Mouse (Mus musculus) frontal cortex, postnatal 10 days (tissue): Measurements from ENCODE around the gene Commd8.
"Not testable (repeated sequence)": the region's sequence is repeated elsewhere in the genome, so short reads cannot be mapped to it uniquely, and the experiment has no call there.

ENCODE experiments used
- DNase-seq, 2 experiments: peaks; one replicate each; pipeline ENCODE4 v3.0.0; 2022; ENCODE audit warnings: low spot score in 2 of 2, mixed read lengths in 1 of 2

Gene Commd8

DNA sequence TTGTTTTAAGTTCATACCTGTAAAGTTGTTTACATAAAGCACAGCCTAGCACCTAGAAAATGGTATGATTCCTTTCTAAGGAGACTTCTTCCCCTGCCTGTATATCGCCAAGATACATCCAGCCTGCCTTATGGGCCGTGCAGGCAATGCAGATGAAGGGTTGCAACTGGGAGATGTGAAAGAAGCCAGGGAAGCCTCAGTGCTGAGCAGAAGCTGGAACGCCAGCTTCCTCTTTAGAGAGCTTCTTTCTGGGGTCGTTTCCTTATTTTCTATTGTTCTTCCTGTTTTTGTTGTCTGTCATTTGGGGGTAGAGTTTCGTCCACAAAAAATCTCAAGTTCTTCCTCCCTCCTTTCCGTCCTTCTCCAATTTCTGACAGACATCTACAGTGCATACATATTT, 2.1 kb upstream of the Commd8 start:
- no peak for DNase-seq

DNA sequence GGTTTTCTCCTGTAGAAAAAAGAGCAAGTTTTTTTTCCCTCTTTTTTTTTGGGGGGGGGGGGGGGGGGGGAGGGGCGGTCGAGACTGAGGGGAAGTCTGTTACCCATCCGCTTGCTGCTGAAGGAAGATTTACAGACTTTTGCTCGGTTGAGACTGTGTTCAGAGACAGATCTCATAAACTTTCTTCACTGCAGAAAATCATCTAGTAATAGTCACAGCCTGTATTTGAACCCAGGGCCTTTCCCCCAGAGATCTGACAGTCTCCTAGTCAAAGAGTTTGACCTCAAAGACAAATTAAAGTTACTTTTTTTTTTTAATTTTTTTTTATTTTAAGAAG, 264 bp upstream of the Commd8 start:
- no peak for DNase-seq

DNA sequence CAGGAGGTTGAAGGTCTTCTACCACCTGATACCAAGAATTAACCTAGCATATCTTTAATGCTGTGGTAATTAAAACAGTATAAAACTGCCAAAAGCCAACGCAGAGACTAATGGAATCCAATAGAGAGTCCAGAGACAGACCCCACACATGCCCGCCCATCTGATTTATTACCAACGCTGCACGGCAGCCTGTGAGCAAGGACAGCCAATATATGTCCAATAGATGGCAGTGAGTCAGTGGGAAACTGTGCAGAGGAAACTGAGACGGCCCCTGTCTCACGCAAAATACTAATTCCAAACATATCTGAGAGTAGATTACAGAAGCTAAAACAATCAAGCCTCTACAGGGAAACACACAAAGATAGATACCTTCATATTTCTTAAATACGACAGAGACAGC, 3.6 kb downstream of the Commd8 start:
- no peak for DNase-seq

DNA sequence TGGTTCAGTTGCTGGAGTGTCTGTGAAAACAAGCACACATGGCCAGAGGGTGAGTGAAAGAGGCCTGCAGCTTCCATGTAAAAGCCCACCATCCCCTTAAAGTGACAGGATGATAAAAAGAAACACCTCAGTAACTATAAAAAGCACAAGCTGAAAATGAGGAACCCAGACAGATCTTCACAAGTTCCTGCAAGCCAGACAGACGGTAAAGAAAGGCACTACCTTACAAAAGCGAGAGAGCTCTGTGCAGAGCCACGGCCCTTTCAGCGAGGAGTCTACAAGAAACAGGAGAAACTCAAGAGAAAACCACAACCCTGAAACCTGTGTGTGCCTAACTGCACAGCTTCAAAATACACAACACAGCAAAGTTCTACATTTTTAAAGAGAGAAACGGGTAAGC, 5.1 kb downstream of the Commd8 start:
- no peak for DNase-seq

DNA sequence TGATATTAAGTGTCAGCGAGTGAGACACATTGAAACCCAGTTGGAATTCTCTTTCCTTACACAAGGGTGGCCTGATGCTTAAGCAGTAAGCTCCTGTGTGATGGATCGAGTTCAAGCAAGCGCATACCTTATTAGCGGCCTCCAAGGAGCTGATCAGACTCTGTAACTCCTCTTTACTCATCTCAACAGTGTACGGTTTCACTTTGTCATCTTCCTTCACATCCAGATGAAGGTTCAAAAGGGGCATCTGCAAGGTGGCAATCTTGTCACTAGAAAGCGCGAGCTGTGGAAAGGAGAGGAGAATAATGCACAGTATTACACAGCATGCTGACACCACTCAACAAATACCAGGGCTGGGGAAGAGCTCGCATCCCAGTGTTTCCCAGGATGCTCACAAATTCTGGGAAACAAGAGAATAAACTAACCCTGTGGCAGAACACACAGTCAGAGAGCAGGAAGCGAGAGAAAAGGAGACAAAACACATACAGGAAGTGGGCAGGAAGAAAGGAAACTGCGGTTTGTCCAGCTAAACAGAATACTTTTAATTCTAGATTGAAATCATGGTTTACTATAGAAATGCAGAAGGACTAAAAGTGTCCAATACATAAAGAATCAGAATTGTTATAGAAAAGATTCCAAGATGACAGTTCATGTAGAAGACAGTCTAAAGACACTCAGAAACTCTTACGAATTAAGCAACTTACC, 7.1 kb downstream of the Commd8 start:
- no peak for DNase-seq

DNA sequence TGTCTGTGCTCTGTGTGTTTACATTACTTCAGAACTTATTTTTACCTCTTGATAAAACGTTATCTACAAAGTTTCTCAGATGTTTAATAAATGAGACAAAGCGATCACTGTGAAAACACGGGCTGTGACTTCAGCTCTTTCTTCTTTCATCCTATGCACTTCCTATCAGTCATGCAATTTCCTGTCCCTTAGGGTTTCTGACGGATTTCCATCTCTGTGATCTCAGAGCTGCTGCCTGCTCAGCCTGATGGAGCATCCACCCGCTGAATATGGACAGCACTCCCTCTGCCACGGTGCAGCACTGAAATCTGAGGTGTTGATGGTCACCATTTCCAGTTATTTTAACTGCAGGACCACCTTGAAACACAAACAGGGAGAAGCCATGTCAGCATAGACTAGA, 8.5 kb downstream of the Commd8 start:
- DNase-seq, result no peak

DNA sequence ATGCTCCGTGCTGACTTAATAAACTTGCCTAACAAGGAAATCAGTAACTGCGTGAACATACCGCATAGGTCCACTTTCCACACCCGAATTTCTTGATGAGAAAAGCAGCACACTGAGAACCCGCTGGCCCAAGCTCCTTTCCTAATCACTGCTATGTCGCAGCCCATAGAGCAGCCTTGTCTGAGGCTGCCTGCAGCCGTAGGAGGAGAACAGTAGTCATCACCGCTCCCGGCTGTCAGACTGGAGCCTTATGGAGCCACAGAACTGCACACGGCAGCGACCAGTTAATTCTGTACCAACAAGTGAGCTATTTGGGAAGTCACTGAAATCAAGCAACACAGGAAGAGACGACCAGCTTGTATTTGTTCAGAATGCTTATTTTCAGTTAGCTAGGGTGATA, 9.3 kb downstream of the Commd8 start:
- DNase-seq, result no peak

DNA sequence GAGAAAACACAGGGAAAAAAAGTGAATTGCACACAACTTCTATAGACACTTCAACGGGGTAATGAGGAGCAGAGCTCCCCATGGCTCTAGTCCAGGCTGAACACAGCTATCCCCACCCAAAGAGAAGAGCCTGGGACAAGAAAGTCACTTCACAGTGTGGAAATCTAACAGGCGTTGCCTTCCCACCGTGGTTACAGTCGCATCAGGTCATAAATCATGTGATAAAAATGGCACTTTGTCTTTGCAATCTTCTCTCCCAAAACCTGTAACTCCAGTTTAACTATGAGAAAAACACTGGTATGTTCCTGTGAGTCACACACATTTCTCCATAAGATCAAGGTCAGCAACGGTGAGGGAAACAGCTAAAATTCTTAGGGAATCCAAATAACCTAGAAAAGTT, 11.4 kb downstream of the Commd8 start:
- DNase-seq, result no peak

DNA sequence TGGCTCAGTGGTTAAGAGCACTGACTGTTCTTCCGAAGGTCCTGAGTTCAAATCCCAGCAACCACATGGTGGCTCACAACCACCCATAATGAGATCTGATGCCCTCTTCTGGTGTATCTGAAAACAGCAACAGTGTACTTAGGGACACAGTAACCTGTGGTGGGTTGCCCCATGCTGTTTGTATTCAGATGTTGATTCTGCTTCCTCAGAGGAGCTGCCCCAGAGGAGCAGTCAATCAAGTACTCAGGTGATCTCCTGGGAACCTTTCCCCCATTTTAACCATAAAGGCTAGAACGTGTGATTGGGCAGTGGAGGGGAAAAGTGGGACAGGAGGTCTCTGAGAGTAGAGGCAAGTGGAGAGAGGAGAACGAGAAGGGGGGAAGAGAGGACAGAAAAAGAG, 12.3 kb downstream of the Commd8 start:
- DNase-seq, result not testable (repeated sequence)

DNA sequence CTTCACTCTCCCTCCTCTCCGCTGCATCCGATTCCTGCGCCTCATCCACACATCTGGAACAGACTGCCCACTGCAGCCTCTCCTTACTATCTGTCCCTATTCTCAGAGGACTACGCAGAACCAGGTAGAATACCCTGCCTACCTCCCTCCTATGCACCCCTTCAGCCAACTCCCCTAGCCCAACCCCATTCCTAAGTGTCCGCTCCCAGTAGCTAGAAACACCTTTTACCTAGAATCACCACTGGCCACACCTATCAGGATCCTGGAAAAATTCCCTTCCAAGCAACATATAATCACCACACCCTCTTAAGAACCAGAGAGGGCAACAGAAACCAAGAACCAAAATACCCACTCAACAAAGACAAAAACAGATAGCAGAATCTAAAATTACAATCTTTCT, 17.1 kb downstream of the Commd8 start:
- DNase-seq, result no peak

DNA sequence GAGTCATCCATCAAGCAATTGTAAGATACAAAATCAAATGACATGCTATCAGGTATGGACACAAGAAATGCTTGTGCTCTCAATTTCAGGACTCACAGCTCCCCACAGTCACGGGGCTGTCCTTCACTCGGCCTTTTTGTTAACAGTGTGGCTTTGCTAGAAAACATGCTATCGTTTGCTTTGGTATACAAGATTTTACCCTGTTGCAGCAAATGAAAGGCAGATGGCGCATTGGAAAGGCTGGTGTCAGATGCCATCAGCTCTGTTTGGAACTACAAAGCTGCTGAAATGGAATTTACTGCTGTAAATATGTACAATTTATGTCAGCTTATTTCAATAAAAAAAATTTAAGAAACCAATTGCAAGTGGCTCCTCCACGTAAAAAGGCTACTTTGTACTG, 19.3 kb downstream of the Commd8 start:
- DNase-seq, result no peak

DNA sequence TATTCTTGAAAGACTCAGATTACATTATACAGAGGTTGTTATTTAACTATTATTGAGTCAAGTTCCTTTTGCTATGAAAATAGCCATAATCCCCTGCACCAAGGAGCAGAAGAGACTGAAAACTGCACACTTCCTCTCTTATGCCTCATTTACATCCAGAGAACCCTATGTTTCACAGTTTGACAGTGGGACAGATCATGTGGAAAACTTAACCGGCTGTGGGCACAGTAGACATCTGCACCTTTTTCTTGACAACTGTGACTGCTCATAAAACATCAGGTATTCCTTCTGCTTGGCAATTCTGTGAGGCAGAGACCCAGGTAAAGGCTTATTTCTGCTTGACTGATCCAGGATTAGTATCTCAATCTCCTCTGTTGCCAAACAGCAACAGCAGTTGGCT, 28.4 kb downstream of the Commd8 start:
- DNase-seq, result no peak

DNA sequence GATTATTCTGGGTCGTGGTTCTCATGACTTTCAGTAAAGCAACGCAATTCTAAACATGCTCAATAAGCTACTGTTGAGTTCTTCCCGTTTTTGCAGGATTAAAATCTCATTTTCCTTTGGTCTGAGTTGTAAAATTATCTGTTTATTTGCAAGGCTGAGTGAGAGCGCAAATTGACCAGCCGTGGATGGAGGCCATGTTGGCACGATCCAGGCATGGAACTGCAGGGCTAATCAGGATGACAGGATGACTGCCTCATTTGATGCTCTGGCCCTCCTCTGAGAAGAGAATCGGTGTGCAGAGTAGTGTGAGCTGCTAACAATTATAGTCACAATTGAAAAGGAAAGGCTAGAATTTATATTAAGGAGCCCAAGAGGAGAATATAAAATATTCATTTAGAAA, 29.7 kb downstream of the Commd8 start:
- no peak for DNase-seq

DNA sequence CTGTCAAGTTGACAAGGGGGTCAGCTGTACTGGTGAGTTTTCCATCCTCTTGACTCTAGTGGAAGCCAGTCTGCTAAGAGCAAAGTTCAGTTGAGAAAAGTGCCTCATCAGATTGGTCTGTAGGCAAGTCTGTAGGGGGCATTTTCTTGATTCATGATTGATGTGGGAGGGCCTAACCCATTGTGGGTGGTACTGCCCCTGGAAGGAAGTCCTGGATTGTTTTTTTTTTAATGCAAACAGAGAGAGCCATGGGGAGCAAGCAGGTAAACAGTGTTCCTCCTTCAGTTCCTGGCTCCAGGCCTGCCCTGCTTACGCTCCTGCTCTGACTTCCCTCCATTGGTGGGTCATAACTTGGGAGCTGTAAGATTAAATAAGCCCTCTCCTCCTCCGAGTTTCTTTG, 34.1 kb downstream of the Commd8 start:
- DNase-seq, result no peak

DNA sequence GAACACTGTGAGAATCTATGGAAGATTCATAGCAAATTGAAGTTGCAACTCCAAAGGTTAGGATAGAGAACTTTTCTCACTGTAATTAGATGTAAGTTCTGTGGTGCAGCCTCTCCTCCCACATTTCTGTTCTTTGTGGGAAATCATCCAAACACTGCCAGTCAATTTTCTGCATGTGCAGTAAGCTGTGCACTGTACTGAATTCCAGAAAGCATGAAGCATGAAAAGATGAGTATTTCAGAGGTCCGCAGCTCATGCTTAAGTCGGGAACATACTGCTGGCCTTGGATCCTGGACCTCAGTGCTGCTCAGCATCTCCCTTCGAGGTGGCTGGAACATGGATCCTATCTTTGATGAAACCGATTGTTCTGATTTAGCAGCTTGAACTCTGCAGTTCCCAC, 41.3 kb downstream of the Commd8 start:
- DNase-seq, result no peak

DNA sequence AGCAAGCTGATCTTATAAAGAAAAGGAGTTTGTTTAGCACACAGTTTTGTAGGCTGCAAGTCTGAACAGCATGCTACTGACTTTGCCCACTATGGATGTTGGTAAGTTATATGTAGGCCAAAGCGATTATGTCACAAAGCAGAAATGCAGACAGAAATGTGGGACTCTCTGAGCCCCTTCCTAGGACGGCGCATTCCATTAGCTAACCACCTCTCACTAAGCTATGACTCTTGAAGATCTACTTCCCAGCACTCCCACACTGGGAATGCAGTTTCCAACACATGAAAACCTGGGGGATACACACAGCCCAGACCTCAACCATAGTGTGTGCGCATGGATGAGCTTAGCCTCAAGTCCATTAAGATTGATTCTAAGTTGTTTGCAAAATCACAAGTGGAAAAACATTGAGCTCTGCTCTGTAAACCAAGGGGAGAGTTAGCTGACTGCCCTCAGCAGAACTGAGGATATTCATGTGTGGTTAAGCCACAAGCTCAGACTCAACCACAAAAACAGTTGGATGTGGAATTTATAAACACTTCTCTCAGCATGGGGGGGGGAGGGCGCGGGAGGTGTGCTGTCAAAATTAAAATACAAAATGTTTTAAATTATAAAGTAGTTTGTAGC, 45.5 kb downstream of the Commd8 start:
- no peak for DNase-seq
